Mouse (Mus musculus) bone marrow macrophage, adult 2 months (primary cell): ENCODE data around the gene Sik3. TPM values are rescaled to one million over a fixed set of nuclear protein-coding genes. Genes with fewer than 3 reads are reported as not detected.

Experiments
- H3K27ac ChIP-seq: 2 replicates; pipeline ENCODE4 v1.5.1; 2012; ENCODE audit warnings: low read depth, low read length; ENCODE audit not compliant: insufficient read depth
- H3K4me1 ChIP-seq: 2 replicates; pipeline ENCODE4 v1.6.1; 2012; ENCODE audit warnings: low read length; ENCODE audit not compliant: control insufficient read depth, insufficient read depth
- H3K4me3 ChIP-seq: 2 replicates; pipeline ENCODE4 v1.5.1; 2012; ENCODE audit warnings: mild to moderate bottlenecking, low read length, moderate library complexity; ENCODE audit not compliant: insufficient read depth
- CTCF ChIP-seq: IDR thresholded peaks from 2 replicates; pipeline ENCODE4 v1.5.1; 2012; ENCODE audit warnings: low read depth, mild to moderate bottlenecking, low read length, moderate library complexity
- POLR2A ChIP-seq: IDR thresholded peaks from 2 replicates; pipeline ENCODE4 v1.6.1; 2012; ENCODE audit warnings: mild to moderate bottlenecking, low read depth, low read length, borderline replicate concordance
- polyA plus RNA-seq: library from polyadenylated mRNA; stranded (reverse); fragments of >200 nt; gene quantifications from 2 replicates; pipeline ENCODE4 v1.2.4, GENCODE M21; 2012; ENCODE audit not compliant: missing spikeins, insufficient read depth, insufficient read length

The Sik3 gene
- polyA plus RNA-seq, 1 experiment = 24.4 TPM

- H3K4me1 ChIP-seq = no peaks in the 10 kb centered on the region; the same call in 1 of the 2 replicates
- no peak overlapping the region for H3K4me3 ChIP-seq
- no peak overlapping the region for H3K27ac ChIP-seq
- TF ChIP-seq POLR2A = no peak
- no peak for TF ChIP-seq CTCF
Observed at GRCm38 (mm10) chr9:45999009-45999408, 13.6 kb upstream of the Sik3 start.

- peaks cover 10% of the 10 kb centered on the region for H3K4me1 ChIP-seq
- no peak overlapping the region for H3K27ac ChIP-seq
- H3K4me3 ChIP-seq = no peak overlapping the region
- TF ChIP-seq CTCF (peak; percentile 87), POLR2A (no peak)
Observed at GRCm38 (mm10) chr9:46003729-46004128, 8.9 kb upstream of the Sik3 start.

GRCm38 (mm10) chr9:46004529-46004928 lies 8.1 kb upstream of the Sik3 start:
- TF ChIP-seq CTCF (no peak), POLR2A (no peak)
- H3K4me1 ChIP-seq = peaks cover 18% of the 10 kb centered on the region
- H3K27ac ChIP-seq = no peak overlapping the region
- no peak overlapping the region for H3K4me3 ChIP-seq

- Histone ChIP-seq H3K4me3 (no peak overlapping the region), H3K27ac (no peak overlapping the region), H3K4me1 (peaks cover 35% of the 10 kb centered on the region)
- TF ChIP-seq POLR2A (no peak), CTCF (no peak)
Observed at GRCm38 (mm10) chr9:46006224-46006623, 6.4 kb upstream of the Sik3 start.

- Histone ChIP-seq H3K4me1 (peaks cover 45% of the 10 kb centered on the region), H3K4me3 (no peak overlapping the region), H3K27ac (peak overlapping the region; percentile 31)
- no peak for TF ChIP-seq CTCF
- no peak for TF ChIP-seq POLR2A
Observed at GRCm38 (mm10) chr9:46008931-46009668, 3.5 kb upstream of the Sik3 start.

GRCm38 (mm10) chr9:46009669-46009983 lies 3.0 kb upstream of the Sik3 start:
- TF ChIP-seq CTCF (no peak), POLR2A (no peak)
- Histone ChIP-seq H3K4me3 (no peak overlapping the region), H3K27ac (peak overlapping the region; percentile 31), H3K4me1 (peaks cover 48% of the 10 kb centered on the region)

GRCm38 (mm10) chr9:46011094-46011970 lies 1.3 kb upstream of the Sik3 start:
- no peak for TF ChIP-seq POLR2A
- TF ChIP-seq CTCF = no peak
- Histone ChIP-seq H3K4me1 (peaks cover 55% of the 10 kb centered on the region), H3K4me3 (no peak overlapping the region), H3K27ac (no peak overlapping the region)

GRCm38 (mm10) chr9:46013009-46013586 lies 478 bp downstream of the Sik3 start:
- TF ChIP-seq CTCF (no peak), POLR2A (no peak)
- Histone ChIP-seq H3K27ac (peak overlapping the region; percentile 41), H3K4me1 (peaks cover 54% of the 10 kb centered on the region), H3K4me3 (peak overlapping the region; percentile 88)

GRCm38 (mm10) chr9:46013616-46014015 lies 996 bp downstream of the Sik3 start:
- peak overlapping the region; percentile 41 for H3K27ac ChIP-seq

GRCm38 (mm10) chr9:46014251-46014681 lies 1.6 kb downstream of the Sik3 start:
- peaks cover 46% of the 10 kb centered on the region for H3K4me1 ChIP-seq
- H3K27ac ChIP-seq = peak overlapping the region; percentile 48
- H3K4me3 ChIP-seq = peak overlapping the region; percentile 56
- TF ChIP-seq CTCF = no peak
- no peak for TF ChIP-seq POLR2A

More at GRCm38 (mm10) chr9:46013616-46014015, 996 bp downstream of the Sik3 start:
- peak overlapping the region; percentile 88 for H3K4me3 ChIP-seq
- H3K4me1 ChIP-seq = peaks cover 52% of the 10 kb centered on the region
- TF ChIP-seq CTCF (no peak), POLR2A (no peak)
